Mouse (Mus musculus): ENCODE data around the gene Cpeb2. TPM values are rescaled to one million over a fixed set of nuclear protein-coding genes. Genes with fewer than 3 reads are reported as not detected.

Gene Cpeb2
- polyA plus RNA-seq, 1 experiment from 2014 or later: 15.3 TPM

- Histone ChIP-seq H3K36me3 (replicated peaks) (peaks cover 16% of the 10 kb centered on the region; the same call in 1 of the 2 replicates), H3K9ac (no peak overlapping the region), H3K9me3 (no peaks in the 10 kb centered on the region), H3K4me1 (peaks cover 11% of the 10 kb centered on the region; the same call in 1 of the 2 replicates), H3K27ac (no peak overlapping the region), H3K4me3 (no peak overlapping the region), H3K27me3 (replicated peaks) (no peaks in the 10 kb centered on the region), H3K4me2 (no peak overlapping the region)
- 80% methylated on average over 8 of the region's 8 CpGs for WGBS
- ATAC-seq (replicated peaks): no peak; the same call in 1 of the 2 replicates
Measured at GRCm38 (mm10) chr5:43246236-43246635, 13.3 kb downstream of the Cpeb2 start.

- whole genome bisulfite sequencing: 82% methylated on average over 6 of the region's 6 CpGs
- no peak overlapping the region for H3K9ac ChIP-seq
- no peak for ATAC-seq (replicated peaks)
- H3K4me1 ChIP-seq: peaks cover 8% of the 10 kb centered on the region; the same call in 1 of the 2 replicates
- H3K9me3 ChIP-seq: no peaks in the 10 kb centered on the region
- H3K4me2 ChIP-seq: no peak overlapping the region
- H3K27ac ChIP-seq: no peak overlapping the region
- no peak overlapping the region for H3K4me3 ChIP-seq
- H3K27me3 ChIP-seq (replicated peaks): no peaks in the 10 kb centered on the region
- peaks cover 16% of the 10 kb centered on the region; the same call in 1 of the 2 replicates for H3K36me3 ChIP-seq (replicated peaks)
Measured at GRCm38 (mm10) chr5:43246954-43247353, 14.0 kb downstream of the Cpeb2 start.

GRCm38 (mm10) chr5:43248001-43248430 lies 15.0 kb downstream of the Cpeb2 start:
- H3K4me3 ChIP-seq: no peak overlapping the region
- 47% methylated on average over 3 of the region's 3 CpGs for WGBS
- no peaks in the 10 kb centered on the region for H3K9me3 ChIP-seq
- no peak for ATAC-seq (replicated peaks)
- no peak overlapping the region for H3K9ac ChIP-seq
- H3K27me3 ChIP-seq (replicated peaks): no peaks in the 10 kb centered on the region
- H3K27ac ChIP-seq: no peak overlapping the region
- H3K36me3 ChIP-seq (replicated peaks): peaks cover 20% of the 10 kb centered on the region; the same call in 1 of the 2 replicates
- H3K4me2 ChIP-seq: no peak overlapping the region
- peaks cover 6% of the 10 kb centered on the region; the same call in 1 of the 2 replicates for H3K4me1 ChIP-seq

- no peak for ATAC-seq (replicated peaks)
- no peaks in the 10 kb centered on the region for H3K9me3 ChIP-seq
- peaks cover 4% of the 10 kb centered on the region; the same call in 1 of the 2 replicates for H3K36me3 ChIP-seq (replicated peaks)
- 96% methylated on average over 2 of the region's 2 CpGs for WGBS
- H3K9ac ChIP-seq: no peak overlapping the region
- no peak overlapping the region for H3K4me3 ChIP-seq
- no peaks in the 10 kb centered on the region; the same call in 1 of the 2 replicates for H3K4me1 ChIP-seq
- H3K4me2 ChIP-seq: no peak overlapping the region
- H3K27ac ChIP-seq: no peak overlapping the region
- no peaks in the 10 kb centered on the region for H3K27me3 ChIP-seq (replicated peaks)
Measured at GRCm38 (mm10) chr5:43257490-43257889, 24.5 kb downstream of the Cpeb2 start.

- no peaks in the 10 kb centered on the region for H3K36me3 ChIP-seq (replicated peaks)
- H3K9me3 ChIP-seq: no peaks in the 10 kb centered on the region
- no peak overlapping the region for H3K4me2 ChIP-seq
- no peaks in the 10 kb centered on the region for H3K27me3 ChIP-seq (replicated peaks)
- H3K4me3 ChIP-seq: no peak overlapping the region
- H3K27ac ChIP-seq: no peak overlapping the region
- H3K9ac ChIP-seq: no peak overlapping the region
- no peak for ATAC-seq (replicated peaks)
- no peaks in the 10 kb centered on the region; the same call in 1 of the 2 replicates for H3K4me1 ChIP-seq
- WGBS: 88% methylated on average over 3 of the region's 3 CpGs
Measured at GRCm38 (mm10) chr5:43258472-43259142, 25.6 kb downstream of the Cpeb2 start.

- H3K27me3 ChIP-seq (replicated peaks): no peaks in the 10 kb centered on the region
- WGBS: 59% methylated on average over 6 of the region's 6 CpGs
- H3K9me3 ChIP-seq: no peaks in the 10 kb centered on the region
- no peaks in the 10 kb centered on the region for H3K36me3 ChIP-seq (replicated peaks)
- no peak for ATAC-seq (replicated peaks)
- H3K4me1 ChIP-seq: no peaks in the 10 kb centered on the region; the same call in 1 of the 2 replicates
- H3K9ac ChIP-seq: no peak overlapping the region
- no peak overlapping the region for H3K4me3 ChIP-seq
- H3K4me2 ChIP-seq: no peak overlapping the region
- H3K27ac ChIP-seq: no peak overlapping the region
Measured at GRCm38 (mm10) chr5:43261814-43262213, 28.8 kb downstream of the Cpeb2 start.

GRCm38 (mm10) chr5:43263951-43264350 lies 31.0 kb downstream of the Cpeb2 start:
- no peak for ATAC-seq (replicated peaks)
- WGBS: 84% methylated on average over 4 of the region's 4 CpGs

GRCm38 (mm10) chr5:43264696-43265095 lies 31.7 kb downstream of the Cpeb2 start:
- WGBS: 90% methylated on average over 2 of the region's 2 CpGs
- ATAC-seq (replicated peaks): no peak
- H3K27me3 ChIP-seq (replicated peaks): no peaks in the 10 kb centered on the region
- no peak overlapping the region for H3K4me2 ChIP-seq
- H3K4me3 ChIP-seq: no peak overlapping the region
- no peaks in the 10 kb centered on the region for H3K9me3 ChIP-seq
- no peak overlapping the region for H3K9ac ChIP-seq
- no peaks in the 10 kb centered on the region for H3K4me1 ChIP-seq
- no peak overlapping the region for H3K27ac ChIP-seq
- no peaks in the 10 kb centered on the region for H3K36me3 ChIP-seq (replicated peaks)

More at GRCm38 (mm10) chr5:43263951-43264350, 31.0 kb downstream of the Cpeb2 start:
- Histone ChIP-seq H3K9ac (no peak overlapping the region), H3K27ac (no peak overlapping the region), H3K4me2 (no peak overlapping the region), H3K4me3 (no peak overlapping the region), H3K9me3 (no peaks in the 10 kb centered on the region), H3K27me3 (replicated peaks) (no peaks in the 10 kb centered on the region), H3K4me1 (no peaks in the 10 kb centered on the region; the same call in 1 of the 2 replicates), H3K36me3 (replicated peaks) (no peaks in the 10 kb centered on the region)

GRCm38 (mm10) chr5:43277982-43278381 lies 45.0 kb downstream of the Cpeb2 start:
- 97% methylated on average over 1 of the region's 1 CpGs for WGBS
- Histone ChIP-seq H3K4me1 (no peaks in the 10 kb centered on the region), H3K9me3 (no peaks in the 10 kb centered on the region), H3K4me3 (no peak overlapping the region), H3K36me3 (replicated peaks) (0 out of 2 replicates have a peak, but pooled peaks cover 5% of the 10 kb centered on the region), H3K9ac (no peak overlapping the region), H3K27ac (no peak overlapping the region), H3K27me3 (replicated peaks) (no peaks in the 10 kb centered on the region), H3K4me2 (no peak overlapping the region)
- no peak for ATAC-seq (replicated peaks)

- H3K27ac ChIP-seq: no peak overlapping the region
- no peak overlapping the region for H3K4me3 ChIP-seq
- WGBS: 84% methylated on average over 3 of the region's 3 CpGs
- H3K9ac ChIP-seq: no peak overlapping the region
- H3K27me3 ChIP-seq (replicated peaks): no peaks in the 10 kb centered on the region
- H3K9me3 ChIP-seq: no peaks in the 10 kb centered on the region
- H3K4me2 ChIP-seq: no peak overlapping the region
- ATAC-seq (replicated peaks): no peak
- H3K36me3 ChIP-seq (replicated peaks): peaks cover 11% of the 10 kb centered on the region; the same call in 1 of the 2 replicates
- no peaks in the 10 kb centered on the region for H3K4me1 ChIP-seq
Measured at GRCm38 (mm10) chr5:43279774-43280173, 46.8 kb downstream of the Cpeb2 start.

GRCm38 (mm10) chr5:43285756-43286155 lies 52.8 kb downstream of the Cpeb2 start:
- ATAC-seq (replicated peaks): no peak
- no peak overlapping the region for H3K4me3 ChIP-seq
- no peaks in the 10 kb centered on the region for H3K27me3 ChIP-seq (replicated peaks)
- H3K9ac ChIP-seq: no peak overlapping the region
- 92% methylated on average over 12 of the region's 12 CpGs for WGBS
- no peaks in the 10 kb centered on the region for H3K4me1 ChIP-seq
- H3K36me3 ChIP-seq (replicated peaks): peaks cover 23% of the 10 kb centered on the region; the same call in 1 of the 2 replicates
- H3K9me3 ChIP-seq: no peaks in the 10 kb centered on the region
- H3K4me2 ChIP-seq: no peak overlapping the region
- no peak overlapping the region for H3K27ac ChIP-seq

GRCm38 (mm10) chr5:43289752-43290446 lies 56.9 kb downstream of the Cpeb2 start:
- no peak overlapping the region for H3K4me3 ChIP-seq
- ATAC-seq (replicated peaks): peak; percentile 35
- no peaks in the 10 kb centered on the region for H3K9me3 ChIP-seq
- 87% methylated on average over 8 of the region's 8 CpGs for WGBS
- H3K4me2 ChIP-seq: no peak overlapping the region
- H3K27me3 ChIP-seq (replicated peaks): no peaks in the 10 kb centered on the region
- no peak overlapping the region for H3K27ac ChIP-seq
- H3K4me1 ChIP-seq: no peaks in the 10 kb centered on the region
- no peak overlapping the region for H3K9ac ChIP-seq
- H3K36me3 ChIP-seq (replicated peaks): peaks cover 13% of the 10 kb centered on the region; the same call in 1 of the 2 replicates

Data from midbrain, embryonic 15.5 days (tissue).